Mouse (Mus musculus) gastrocnemius, postnatal 4 days (tissue): Measurements from ENCODE around the gene Leng1. TPM values are rescaled to one million over a fixed set of nuclear protein-coding genes. Genes with fewer than 3 reads are reported as not detected.

Experiments
- DNase-seq, 2 experiments: peaks; one replicate each; pipeline ENCODE4 v3.0.0; 2021 to 2022; ENCODE audit warnings: low spot score in 2 of 2, mixed read lengths in 2 of 2
- microRNA-seq: library from miRNA; unstranded; fragments of <30 nt; microRNA quantifications from one replicate; pipeline ENCODE4 v1.2.0, GENCODE M21; 2021
- total RNA-seq, 2 experiments: library from RNA; stranded (reverse); gene quantifications; 2 replicates each; pipeline ENCODE4 v1.2.3; 2021

The Leng1 gene
- total RNA-seq, 2 experiments from 2014 or later: 9.8 TPM

GRCm38 (mm10) chr7:3630478-3630815 lies 35.2 kb downstream of the Leng1 start:
- no peak for DNase-seq

GRCm38 (mm10) chr7:3629543-3630477 lies 35.8 kb downstream of the Leng1 start, which contains the start of the genes Tfpt and Prpf31:
Gene Tfpt (minus strand): TSS chr7:3629929.
Gene Prpf31 (plus strand): TSS chr7:3629985.
- DNase-seq: peak; percentile 73 to 89

- no peak for DNase-seq
Observed at GRCm38 (mm10) chr7:3629030-3629429, 36.6 kb downstream of the Leng1 start.

DNA sequence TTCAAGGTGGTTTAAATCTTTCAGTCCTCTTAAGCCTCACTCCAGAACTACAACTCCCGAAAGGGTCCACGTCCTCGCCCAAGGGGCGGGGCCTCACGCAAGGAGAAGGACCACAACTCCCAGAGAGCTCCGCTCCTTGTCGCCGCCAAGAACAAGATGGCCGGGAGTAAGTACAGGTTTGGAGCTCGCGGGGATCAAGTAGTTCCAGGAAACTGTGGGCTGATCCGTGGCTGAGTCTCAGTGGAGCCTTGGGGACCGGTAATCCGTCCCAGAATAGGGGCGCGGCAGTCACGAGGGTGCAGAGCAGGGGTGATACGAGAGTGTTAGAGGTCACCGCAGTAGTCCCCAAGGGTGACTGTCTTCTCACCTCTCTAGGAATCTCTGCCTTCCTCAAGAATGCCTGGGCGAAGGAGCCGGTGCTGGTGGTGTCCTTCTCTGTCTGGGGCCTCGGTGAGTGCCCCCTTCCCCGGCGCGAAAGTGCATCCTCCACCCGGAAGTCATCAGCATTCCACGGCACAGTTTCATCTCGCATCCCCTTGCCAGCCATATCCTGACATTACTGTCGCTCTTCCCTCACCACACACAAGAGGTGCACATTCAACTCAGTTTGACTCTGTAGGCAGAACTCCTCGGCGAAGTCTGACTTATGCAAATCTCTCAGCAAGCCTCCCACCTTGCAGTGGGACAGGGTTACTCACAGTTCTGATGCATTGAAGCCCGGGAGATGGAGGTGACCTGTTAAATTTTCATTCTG lies 48.2 kb downstream of the Leng1 start, which contains the start of gene Ndufa3:
Gene Ndufa3 (plus strand): TSS at position 132 of the 754 bp plus-strand sequence.
- DNase-seq: peak; percentile 63 to 85

DNA sequence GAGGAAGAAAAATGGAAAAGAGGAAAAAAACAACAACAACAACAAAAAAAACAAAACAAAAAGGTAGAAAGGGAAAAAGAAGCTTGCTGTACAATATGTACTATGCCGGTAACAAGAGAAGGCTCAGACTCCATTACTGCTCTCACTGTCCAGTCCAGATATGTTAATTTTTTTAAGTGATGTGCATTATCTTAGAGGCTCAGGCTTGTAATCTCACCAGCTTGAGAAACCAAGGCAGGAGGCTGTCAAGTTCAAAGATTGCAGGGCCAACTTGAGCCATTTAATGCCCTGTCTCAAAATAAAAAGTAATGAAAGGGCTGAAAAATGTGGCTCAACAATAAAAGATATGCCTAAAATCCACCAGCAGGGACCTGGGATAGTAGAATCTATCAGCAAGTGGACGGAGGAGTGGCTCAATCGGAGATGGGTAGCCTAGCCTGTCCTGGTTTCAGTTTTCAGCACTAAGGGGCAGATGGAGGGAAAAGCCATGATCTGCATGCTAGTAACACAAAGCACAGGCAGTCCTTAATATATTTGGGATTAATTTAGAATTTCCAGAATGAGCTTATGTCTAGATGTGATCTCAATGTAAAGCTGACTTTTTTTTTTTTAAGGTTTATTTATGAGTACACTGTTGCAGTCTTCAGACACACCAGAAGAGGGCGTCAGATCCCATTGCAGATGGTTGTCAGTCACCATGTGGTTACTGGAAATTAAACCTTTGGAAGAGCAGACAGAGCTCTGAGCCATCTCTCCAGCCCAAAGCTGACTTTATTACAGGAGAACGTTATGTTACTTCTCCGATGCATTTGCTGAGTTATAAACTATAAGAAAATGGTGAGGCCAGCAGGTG lies 49.0 kb downstream of the Leng1 start:
- DNase-seq: no peak

DNA sequence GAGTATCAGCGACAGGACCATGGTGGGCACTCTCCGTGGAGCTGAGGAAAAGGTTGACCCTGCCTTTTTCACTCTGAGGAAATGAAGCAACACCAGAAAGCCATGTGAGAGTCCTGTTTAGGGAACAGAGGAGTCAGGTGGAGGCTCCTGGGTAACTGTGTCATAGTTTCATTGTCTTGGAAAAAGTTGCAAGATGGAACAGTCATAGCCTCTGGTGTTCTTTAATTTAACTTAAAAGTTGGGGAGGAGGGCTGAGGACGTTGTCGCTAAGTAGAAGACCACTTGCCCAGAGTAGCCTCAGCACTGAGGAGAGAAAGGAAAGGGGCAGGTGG lies 49.6 kb downstream of the Leng1 start, which contains the start of gene Oscar:
Gene Oscar (minus strand): TSS at position 101 of the 332 bp plus-strand sequence.
- no peak for DNase-seq

GRCm38 (mm10) chr7:3614021-3614420 lies 51.6 kb downstream of the Leng1 start:
- no peak for DNase-seq

DNA sequence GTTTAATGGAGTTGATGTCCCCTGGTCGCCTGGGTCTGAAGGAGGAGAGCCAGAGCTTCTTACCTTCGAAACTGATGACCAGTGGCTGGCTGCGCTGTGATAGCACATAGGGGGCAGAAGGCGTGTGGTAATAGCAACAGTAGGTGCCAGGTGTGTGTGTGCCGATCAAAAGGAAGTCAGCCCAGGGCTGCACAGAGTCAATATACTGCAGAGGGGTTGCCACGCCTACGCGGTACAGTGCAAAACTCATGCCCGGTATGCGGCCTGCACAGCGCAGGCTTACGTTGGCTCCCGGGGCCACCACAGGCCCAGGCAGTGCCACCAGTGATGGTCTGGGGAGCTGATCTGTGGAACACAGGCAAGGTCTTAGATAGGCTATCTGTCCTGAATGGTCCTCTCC lies 54.6 kb downstream of the Leng1 start:
- no peak for DNase-seq

GRCm38 (mm10) chr7:3610437-3610836 lies 55.2 kb downstream of the Leng1 start:
- DNase-seq: no peak

Small RNA genes within 50 kb of the gene (microRNA-seq; reads per million reads assigned to microRNA genes)
- gene Mir3572: 1.7 reads per million

Other genes with a start within 250 kb of the Leng1 start
- 10 to 100 TPM; 76.0 to 76.4 TPM for gene Cacng6, start 241.6 kb downstream of the Leng1 start, total RNA-seq
- under 1 TPM; 0.32 to 0.52 TPM for gene Tarm1, start 163.2 kb downstream of the Leng1 start, total RNA-seq
- gene Oscar, start 49.7 kb downstream of the Leng1 start, total RNA-seq: under 1 TPM; 0.20 to 0.29 TPM
- gene Ndufa3, start 48.5 kb downstream of the Leng1 start, total RNA-seq: 100 to 1,000 TPM; 644 to 708 TPM
- gene Tfpt, start 35.9 kb downstream of the Leng1 start, total RNA-seq: 10 to 100 TPM; 20.8 to 22.7 TPM
- 10 to 100 TPM; 38.3 to 38.9 TPM for gene Prpf31, start 35.9 kb downstream of the Leng1 start, total RNA-seq
- 10 to 100 TPM; 49.3 to 50.3 TPM for gene Cnot3, start 20.6 kb downstream of the Leng1 start, total RNA-seq
- gene Tmc4, start 11.7 kb upstream of the Leng1 start, total RNA-seq: 1 to 10 TPM; 2.0 to 3.5 TPM
- 10 to 100 TPM; 86.2 to 95.2 TPM for gene Tsen34, start 27.0 kb upstream of the Leng1 start, total RNA-seq
- 10 to 100 TPM; 24.9 to 25.0 TPM for gene Mboat7, start 27.7 kb upstream of the Leng1 start, total RNA-seq
- gene Rps9, start 38.2 kb upstream of the Leng1 start, total RNA-seq: 1,000 to 10,000 TPM in 1 of 2 experiments, 100 to 1,000 TPM in 1; 942 to 1,092 TPM
- gene Pirb, start 54.6 kb upstream of the Leng1 start, total RNA-seq: 1 to 10 TPM; 1.9 to 2.3 TPM
- gene Gm15448, start 159.8 kb upstream of the Leng1 start, total RNA-seq: under 1 TPM; 0.60 to 0.71 TPM
- gene Pira2, start 179.2 kb upstream of the Leng1 start, total RNA-seq: under 1 TPM in 1 of 2 experiments, not detected in 1; 0.29 TPM
- under 1 TPM; 0.15 to 0.29 TPM for gene Gm14548, start 232.3 kb upstream of the Leng1 start, total RNA-seq
- under 1 TPM; 0.23 to 0.34 TPM for gene Lilra6, start 249.7 kb upstream of the Leng1 start, total RNA-seq